Mouse (Mus musculus) hindbrain, embryonic 16.5 days (tissue): ENCODE data around the gene Atp8a2. TPM values are rescaled to one million over a fixed set of nuclear protein-coding genes. Genes with fewer than 3 reads are reported as not detected.

Experiments
- ATAC-seq: fragments of 200-750 bp; cut with Nextera tagmentation; 2 replicates; pipeline ENCODE4 v1.8.0; 2017; ENCODE audit warnings: moderate TSS enrichment, moderate library complexity
- H3K27ac ChIP-seq: fragments of 300-500 bp; sonication (generic); 2 replicates; pipeline ENCODE4 v1.5.1; 2014; ENCODE audit warnings: low read depth, mild to moderate bottlenecking, control low read depth, low read length, moderate library complexity
- H3K27me3 ChIP-seq: fragments of 300-500 bp; sonication (generic); replicated peaks from 2 replicates; pipeline ENCODE4 v1.6.1; 2014; ENCODE audit warnings: low read length; ENCODE audit not compliant: control insufficient read depth, insufficient read depth
- H3K36me3 ChIP-seq: fragments of 300-500 bp; sonication (generic); 2 replicates; pipeline ENCODE4 v1.6.1; 2014; ENCODE audit warnings: mild to moderate bottlenecking, low read length, moderate library complexity, mixed read lengths; ENCODE audit not compliant: control insufficient read depth, insufficient read depth
- H3K4me1 ChIP-seq: fragments of 300-500 bp; sonication (generic); 2 replicates; pipeline ENCODE4 v1.6.1; 2014; ENCODE audit warnings: low read depth, low read length; ENCODE audit not compliant: control insufficient read depth, insufficient read depth
- H3K4me2 ChIP-seq: fragments of 300-500 bp; sonication (generic); 2 replicates; pipeline ENCODE4 v1.6.1; 2014; ENCODE audit warnings: mild to moderate bottlenecking, low read length, control low read depth, moderate library complexity
- H3K4me3 ChIP-seq: fragments of 300-500 bp; sonication (generic); 2 replicates; pipeline ENCODE4 v1.5.1; 2014; ENCODE audit warnings: mild to moderate bottlenecking, low read length, control low read depth, moderate library complexity
- H3K9ac ChIP-seq: fragments of 300-500 bp; sonication (generic); 2 replicates; pipeline ENCODE4 v1.6.1; 2014; ENCODE audit warnings: low read depth, mild to moderate bottlenecking, control low read depth, low read length, moderate library complexity
- H3K9me3 ChIP-seq: fragments of 300-500 bp; sonication (generic); 2 replicates; pipeline ENCODE4 v1.6.1; 2014; ENCODE audit warnings: mild to moderate bottlenecking, low read length, moderate library complexity; ENCODE audit not compliant: control insufficient read depth
- WGBS: fragments of 180-500 bp; shearing (Covaris S2); extraction: QIAGEN DNeasy Blood & Tissue Kit; methylation state at CpG from one replicate; pipeline ENCODE4 v1.1.7; 2014; 5-methylcytosine and 5-hydroxymethylcytosine counted together
- microRNA counts: library from miRNA; unstranded; fragments of <30 nt; microRNA quantifications from one replicate; lab custom pipeline; 2016
- microRNA-seq: library from miRNA; unstranded; fragments of <30 nt; microRNA quantifications from one replicate; pipeline ENCODE4, GENCODE M21; 2017
- polyA plus RNA-seq: library from polyadenylated mRNA; unstranded; fragments of >200 nt; fragmentation: Nextera tagmentation; extraction: Ambion mirVana; gene quantifications from 2 replicates; pipeline ENCODE4 v1.2.1, GENCODE M21; 2015

Gene Atp8a2
- polyA plus RNA-seq, 1 experiment from 2014 or later = 44.2 TPM

GRCm38 (mm10) chr14:59598260-59598627 is 598.7 kb downstream of the Atp8a2 start:
- H3K4me1 ChIP-seq = peaks cover 8% of the 10 kb centered on the region
- peak overlapping the region; percentile 79 for H3K27ac ChIP-seq
- H3K4me2 ChIP-seq = peak overlapping the region; percentile 75
- no peaks in the 10 kb centered on the region for H3K9me3 ChIP-seq
- H3K27me3 ChIP-seq = no peaks in the 10 kb centered on the region
- peak; percentile 55 for ATAC-seq
- peak overlapping the region; percentile 92 for H3K9ac ChIP-seq
- H3K36me3 ChIP-seq = no peaks in the 10 kb centered on the region
- WGBS = 3% methylated on average over 8 of the region's 8 CpGs
- peak overlapping the region; percentile 95 for H3K4me3 ChIP-seq

GRCm38 (mm10) chr14:59597398-59598259 is 599.4 kb downstream of the Atp8a2 start, which contains the start of gene Cdadc1:
Cdadc1 (minus strand) TSS chr14:59597959.
- Histone ChIP-seq H3K9ac (peak within 1 kb of the TSS; percentile 92), H3K4me3 (peak within 1 kb of the TSS; percentile 95), H3K4me1 (peaks cover 8% of the 10 kb centered on the region), H3K36me3 (0 out of 2 replicates have a peak, but pooled peaks cover 2% of the 10 kb centered on the region), H3K4me2 (peak within 1 kb of the TSS; percentile 96), H3K27me3 (no peaks in the 10 kb centered on the region), H3K27ac (peak within 1 kb of the TSS; percentile 79), H3K9me3 (no peaks in the 10 kb centered on the region)
- peak; percentile 95 for ATAC-seq
- 0% methylated on average over 38 of the region's 48 CpGs for WGBS

- H3K9me3 ChIP-seq = no peaks in the 10 kb centered on the region
- no peaks in the 10 kb centered on the region for H3K27me3 ChIP-seq
- H3K4me3 ChIP-seq = no peak overlapping the region
- H3K9ac ChIP-seq = no peak overlapping the region
- 94% methylated on average over 3 of the region's 3 CpGs for WGBS
- peaks cover 8% of the 10 kb centered on the region for H3K4me1 ChIP-seq
- H3K4me2 ChIP-seq = no peak overlapping the region
- H3K27ac ChIP-seq = no peak overlapping the region
- peaks cover 10% of the 10 kb centered on the region for H3K36me3 ChIP-seq
- ATAC-seq = no peak
Observed at GRCm38 (mm10) chr14:59594988-59595387, 602.0 kb downstream of the Atp8a2 start.

- Histone ChIP-seq H3K4me2 (no peak overlapping the region), H3K4me1 (peaks cover 8% of the 10 kb centered on the region), H3K36me3 (peaks cover 25% of the 10 kb centered on the region), H3K27me3 (no peaks in the 10 kb centered on the region), H3K9ac (no peak overlapping the region), H3K27ac (no peak overlapping the region), H3K9me3 (no peaks in the 10 kb centered on the region), H3K4me3 (no peak overlapping the region)
- ATAC-seq = no peak
- 97% methylated on average over 3 of the region's 3 CpGs for WGBS
Observed at GRCm38 (mm10) chr14:59592593-59592992, 604.4 kb downstream of the Atp8a2 start.

GRCm38 (mm10) chr14:59591901-59592300 is 605.1 kb downstream of the Atp8a2 start:
- no peak overlapping the region for H3K9ac ChIP-seq
- peaks cover 5% of the 10 kb centered on the region for H3K4me1 ChIP-seq
- peaks cover 25% of the 10 kb centered on the region for H3K36me3 ChIP-seq
- no peak overlapping the region for H3K4me2 ChIP-seq
- no peaks in the 10 kb centered on the region for H3K27me3 ChIP-seq
- ATAC-seq = no peak
- WGBS = 75% methylated on average over 8 of the region's 8 CpGs
- no peak overlapping the region for H3K27ac ChIP-seq
- no peak overlapping the region for H3K4me3 ChIP-seq
- no peaks in the 10 kb centered on the region for H3K9me3 ChIP-seq

GRCm38 (mm10) chr14:59590614-59591013 is 606.4 kb downstream of the Atp8a2 start:
- Histone ChIP-seq H3K36me3 (peaks cover 35% of the 10 kb centered on the region), H3K4me3 (no peak overlapping the region), H3K9me3 (no peaks in the 10 kb centered on the region), H3K9ac (no peak overlapping the region), H3K27me3 (no peaks in the 10 kb centered on the region), H3K4me2 (no peak overlapping the region), H3K27ac (no peak overlapping the region), H3K4me1 (no peaks in the 10 kb centered on the region)
- 71% methylated on average over 1 of the region's 1 CpGs for WGBS
- ATAC-seq = no peak

MicroRNAs within 50 kb of the gene (microRNA counts, 519-probe panel; counts per million panel counts)
- not detected for microRNA mmu-miR-719 (lab: Ali Mortazavi, UCI)

Small RNA genes within 50 kb of the gene (microRNA-seq; reads per million reads assigned to microRNA genes)
- gene Mir719 = not detected

Other genes starting within 250 kb of the Atp8a2 start
- 0.11 and 0.16 TPM in 2 replicates for gene Nupl1, start 54.3 kb upstream of the Atp8a2 start, polyA plus RNA-seq
- 42.7 and 51.2 TPM in 2 replicates for gene Gm49336, start 54.3 kb upstream of the Atp8a2 start, polyA plus RNA-seq
- gene Mtmr6, start 68.0 kb upstream of the Atp8a2 start, polyA plus RNA-seq = 55.5 and 62.0 TPM in 2 replicates
- 19.3 and 21.2 TPM in 2 replicates for gene Amer2, start 176.1 kb upstream of the Atp8a2 start, polyA plus RNA-seq